Mouse (Mus musculus) ovary, adult 18-20 months (tissue): Measurements from ENCODE around the gene A730046J19Rik.

ENCODE experiments used
- DNase-seq: peaks from one replicate; pipeline ENCODE4 v3.0.0; 2022; ENCODE audit warnings: low spot score, mixed read lengths

A730046J19Rik gene

DNA sequence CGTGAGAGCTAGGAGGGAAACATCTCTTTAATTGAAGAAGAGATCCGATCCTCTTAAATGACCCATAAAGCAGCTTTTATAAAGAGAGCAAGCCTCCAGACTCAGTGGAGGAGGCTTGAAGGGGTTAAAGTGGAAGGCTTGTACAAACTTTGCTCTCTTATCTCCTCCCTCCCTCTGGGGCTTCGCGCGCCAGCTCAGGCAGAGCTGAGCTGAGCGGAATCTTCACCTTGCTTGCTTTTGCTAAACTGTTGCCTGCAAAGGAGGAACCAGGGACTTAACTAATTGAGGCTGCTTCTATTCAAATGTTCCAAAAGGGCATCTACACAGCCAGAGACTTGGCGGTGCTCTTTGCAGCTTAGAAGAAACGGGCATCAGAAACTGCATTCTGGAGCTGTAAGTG lies at the start of gene A730046J19Rik:
Gene A730046J19Rik (plus strand): TSS at position 173 of the 400 bp plus-strand sequence.
- DNase-seq, result no peak

DNA sequence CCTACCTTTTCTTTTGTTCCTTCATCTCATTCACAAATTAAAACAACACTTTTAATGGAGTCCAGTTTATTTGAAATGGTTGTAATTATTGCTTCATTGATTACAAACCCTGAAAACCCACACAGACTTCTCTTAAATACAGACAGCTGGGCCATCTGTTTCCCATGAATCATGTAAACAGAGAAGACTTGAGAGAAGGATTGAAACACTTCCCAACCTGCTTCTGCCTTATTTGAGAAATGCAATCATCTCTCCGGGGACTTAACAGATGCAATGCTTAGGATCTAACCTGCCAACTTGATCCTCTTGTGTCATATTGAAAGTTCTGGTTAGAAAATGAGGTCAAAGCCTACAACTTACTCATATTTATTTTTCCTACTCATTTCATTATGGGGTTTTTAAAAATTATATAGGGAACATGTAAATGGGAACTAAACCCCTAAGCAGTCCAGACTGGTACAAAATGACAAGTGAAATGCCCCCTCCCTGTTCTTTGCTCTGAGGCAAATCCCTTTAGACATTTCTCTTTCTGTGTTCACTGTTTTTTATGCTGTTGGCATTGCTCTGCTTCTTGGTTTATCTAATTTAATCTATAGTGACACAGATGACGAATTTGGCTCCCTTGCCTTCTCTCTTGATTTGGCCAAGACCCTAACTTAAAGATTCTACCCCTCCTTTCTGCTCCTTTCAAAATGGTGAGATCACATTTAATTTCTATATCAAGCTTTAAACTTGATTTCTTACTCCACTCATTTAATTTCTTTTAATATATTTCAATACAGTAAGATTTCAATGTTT lies 48.7 kb upstream of the A730046J19Rik start:
- no peak for DNase-seq

DNA sequence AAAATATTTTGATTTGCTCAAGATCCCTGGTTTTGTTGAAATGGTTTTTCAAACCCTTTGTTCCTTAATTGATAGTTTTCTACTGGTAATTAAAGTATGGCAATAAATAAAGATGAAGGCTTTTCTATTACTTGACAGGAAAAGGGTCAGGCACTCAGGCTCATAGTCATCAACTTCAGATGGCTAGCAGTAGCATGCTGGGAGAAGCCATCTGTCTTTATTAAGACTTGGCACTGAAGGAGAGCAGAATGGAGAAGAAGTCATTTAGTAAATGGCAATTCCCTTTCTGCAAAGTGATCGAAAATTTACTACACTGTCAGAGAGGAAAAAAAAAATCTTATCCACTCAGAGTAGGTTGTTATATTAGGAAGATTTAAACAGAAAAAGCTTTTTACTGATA lies 17.2 kb upstream of the A730046J19Rik start:
- no peak for DNase-seq

DNA sequence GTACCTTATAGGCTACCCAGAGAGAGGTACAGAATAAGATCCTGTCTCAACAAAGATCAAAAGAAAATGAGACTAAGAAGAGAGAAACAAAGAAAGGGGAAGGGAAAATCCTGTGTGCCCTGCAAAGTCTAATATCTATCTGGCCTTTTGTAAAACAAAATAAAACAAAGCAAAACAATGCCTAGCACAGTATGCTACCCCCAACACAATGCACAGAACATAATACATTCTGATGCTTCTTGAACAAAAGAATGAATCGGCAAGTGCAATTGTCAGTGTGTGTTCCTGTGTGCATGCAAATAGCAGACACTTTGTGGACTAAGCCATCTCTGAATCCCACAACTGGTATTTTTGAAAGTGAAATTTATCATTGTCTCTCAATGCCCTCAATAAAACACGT lies 3.5 kb upstream of the A730046J19Rik start:
- no peak for DNase-seq

DNA sequence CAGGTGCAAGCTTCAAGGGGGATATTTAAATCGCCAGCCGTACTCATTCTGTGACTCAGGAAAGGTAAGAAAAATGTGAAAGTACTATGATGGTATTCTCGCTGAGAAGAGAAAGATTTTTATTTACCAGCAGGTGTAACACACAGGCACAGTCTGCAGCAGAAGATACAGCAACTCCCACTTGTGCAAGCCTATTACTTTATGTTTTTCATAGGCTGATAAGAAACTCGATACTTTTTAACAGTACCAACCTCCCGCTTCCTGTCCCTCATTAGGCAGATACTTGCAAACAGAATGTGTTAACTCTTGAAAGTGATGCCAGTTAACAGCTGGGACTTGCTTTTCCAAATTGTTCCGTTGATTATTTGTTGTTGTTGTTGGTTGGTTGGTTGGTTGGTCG lies 616 bp downstream of the A730046J19Rik start:
- no peak for DNase-seq

DNA sequence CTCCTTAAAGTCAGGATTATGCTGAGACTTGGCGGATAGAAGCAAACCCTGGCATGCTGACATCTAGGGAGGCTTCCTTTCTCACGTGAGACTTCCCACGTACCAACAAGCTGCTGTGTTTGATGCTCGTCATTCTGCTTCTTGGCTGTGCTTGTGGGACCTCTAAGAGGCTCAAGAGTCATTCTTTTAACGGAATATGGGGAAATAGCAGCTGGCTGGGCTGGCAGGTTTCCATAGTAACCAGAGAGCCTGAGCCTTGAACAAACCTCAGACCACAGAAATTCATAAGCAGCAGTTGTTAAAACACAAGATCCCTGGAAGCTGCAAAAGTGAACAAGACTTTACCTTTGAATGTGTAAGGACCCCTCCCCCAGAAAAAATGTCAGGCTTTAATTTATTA lies 9.4 kb downstream of the A730046J19Rik start:
- DNase-seq, result no peak
